Mouse (Mus musculus): ENCODE results near the gene Mtfp1.

GRCm38 (mm10) chr11:4098816-4099215 is 3.6 kb upstream of the Mtfp1 start:
- no peak for TF ChIP-seq POLR2A (IDR thresholded peaks at IDR 0.05; ENCODE audit: borderline replicate concordance, low read depth, low read length)
- no peak for TF ChIP-seq CTCF (IDR thresholded peaks at IDR 0.05; ENCODE audit: low read depth, low read length)
